13 mouse cellular contexts compared by ENCODE assay signal in genomic region chr7:112241945-112242329, GRCm38 (mm10). TPM values are rescaled to one million over a fixed set of nuclear protein-coding genes. Genes with fewer than 3 reads are reported as not detected.
DNase-seq lines count a peak whose midpoint lies in the region; ATAC-seq lines count a peak whose summit lies in the region.
"Had no signal": no experiment of that assay in that cellular context is flagged by ENCODE, and none has a peak within 500 bp of the region (broad histone marks: within the 10 kb centered on the region; RNA-seq: fewer than 3 reads in every experiment).

No protein-coding gene starts in this region.

- H3K4me3 ChIP-seq in heart, embryonic 12.5 days = no peak overlapping the region
- H3K4me3 ChIP-seq in heart, embryonic 10.5 days = no peak overlapping the region
- H3K4me3 ChIP-seq in liver, embryonic 12.5 days = no peak overlapping the region
- H3K4me3 ChIP-seq: lung, embryonic 15.5 days had no signal

- H3K9me3 ChIP-seq in heart, embryonic 12.5 days (replicated peaks) = no peaks in the 10 kb centered on the region
- H3K9me3 ChIP-seq in heart, embryonic 10.5 days = no peaks in the 10 kb centered on the region
- H3K9me3 ChIP-seq in liver, embryonic 12.5 days (replicated peaks) = no peaks in the 10 kb centered on the region
- H3K9me3 ChIP-seq: lung, embryonic 15.5 days had no signal

- H3K36me3 ChIP-seq in heart, embryonic 12.5 days = peaks cover 83% of the 10 kb centered on the region
- peaks cover 89% of the 10 kb centered on the region for H3K36me3 ChIP-seq in heart, embryonic 10.5 days
- no peaks in the 10 kb centered on the region for H3K36me3 ChIP-seq in liver, embryonic 12.5 days
- H3K36me3 ChIP-seq: lung, embryonic 15.5 days had no signal

- peak overlapping the region; percentile 51 for H3K27ac ChIP-seq in heart, embryonic 12.5 days (ENCODE audit: poor library complexity, severe bottlenecking)
- no peak overlapping the region for H3K27ac ChIP-seq in heart, embryonic 10.5 days
- H3K27ac ChIP-seq in liver, embryonic 12.5 days = no peak overlapping the region

- ATAC-seq in heart, embryonic 12.5 days (ENCODE audit: insufficient number of reproducible peaks, low FRiP score) = no peak
- no peak for ATAC-seq in liver, embryonic 12.5 days

- WGBS in heart, embryonic 12.5 days = 88% methylated on average over 3 of the region's 3 CpGs
- whole genome bisulfite sequencing in heart, embryonic 10.5 days = 86% methylated on average over 3 of the region's 3 CpGs
- WGBS in liver, embryonic 12.5 days (ENCODE audit: insufficient replicate concordance) = 83% methylated on average over 3 of the region's 3 CpGs

- no peak overlapping the region for H3K9ac ChIP-seq in heart, embryonic 12.5 days
- H3K9ac ChIP-seq in liver, embryonic 12.5 days = no peak overlapping the region
- H3K9ac ChIP-seq: lung, embryonic 15.5 days had no signal

- H3K4me2 ChIP-seq in heart, embryonic 12.5 days = no peak overlapping the region
- no peak overlapping the region for H3K4me2 ChIP-seq in liver, embryonic 12.5 days
- H3K4me2 ChIP-seq: liver, embryonic 11.5 days; lung, embryonic 15.5 days had no signal

- DNase-seq in heart, embryonic 10.5 days (ENCODE audit: low spot score) = no peak
- DNase-seq in layer of hippocampus, adult 11-12 months (ENCODE audit: low spot score) = peak; percentile 53
- no peak for DNase-seq in layer of hippocampus, postnatal 25 days (ENCODE audit: extremely low spot score in 1 of 2, low spot score in 1 of 2)
- peak; percentile 75 for DNase-seq in cerebellum, adult 11-12 months
- peak; percentile 72 to 81 for DNase-seq in cerebellum, postnatal 14 days
- DNase-seq in spleen, adult 18-20 months = no peak
- DNase-seq: kidney, adult 8-10 months; midbrain, embryonic 14.5 days; thymus, postnatal 36 days had no signal

- peaks cover 92% of the 10 kb centered on the region for H3K4me1 ChIP-seq in heart, embryonic 12.5 days (replicated peaks)
- H3K4me1 ChIP-seq in heart, embryonic 10.5 days = peaks cover 85% of the 10 kb centered on the region
- peaks cover 7% of the 10 kb centered on the region; the same call in 1 of the 2 replicates for H3K4me1 ChIP-seq in liver, embryonic 12.5 days

- H3K27me3 ChIP-seq in heart, embryonic 12.5 days (replicated peaks) = no peaks in the 10 kb centered on the region
- no peaks in the 10 kb centered on the region for H3K27me3 ChIP-seq in heart, embryonic 10.5 days (ENCODE audit: insufficient read depth, poor library complexity, severe bottlenecking)
- H3K27me3 ChIP-seq in liver, embryonic 12.5 days (replicated peaks) = no peaks in the 10 kb centered on the region
- H3K27me3 ChIP-seq: lung, embryonic 15.5 days had no signal

RNA-seq across cellular contexts. Expression of gene Mical2, which starts 16.3 kb away (rescaled TPM):
- polyA plus RNA-seq in heart, embryonic 12.5 days (2016; fragmentation: Nextera tagmentation; extraction: Ambion mirVana) = 156 and 163 TPM in 2 replicates
- polyA plus RNA-seq in heart, embryonic 10.5 days (2016; fragmentation: Nextera tagmentation; extraction: Ambion mirVana) = 77.8 and 153 TPM in 2 replicates
- total RNA-seq in layer of hippocampus, postnatal 25 days (2021) = 100 to 1,000 TPM; 645 to 717 TPM
- 3.4 and 4.1 TPM in 2 replicates for polyA plus RNA-seq in liver, embryonic 12.5 days (2016; fragmentation: Nextera tagmentation; extraction: Ambion mirVana)

Comparison
In these comparisons a context has a peak if more than half of its experiments do, and no peak if none do; other contexts are left out.
1. DNase-seq: peak in layer of hippocampus, adult 11-12 months (single experiment), cerebellum, adult 11-12 months (single experiment) and cerebellum, postnatal 14 days (2 of 2); none in heart, embryonic 10.5 days (single experiment), layer of hippocampus, postnatal 25 days (0 of 2) and spleen, adult 18-20 months (0 of 2).
2. RNA of gene Mical2, which starts 16.3 kb away (polyA plus RNA-seq): 156 to 163 TPM in heart, embryonic 12.5 days and 77.8 to 153 TPM in heart, embryonic 10.5 days; 3.4 to 4.1 TPM in liver, embryonic 12.5 days; every median in the first group is over 10 times any median in the second.